Mouse (Mus musculus): ENCODE measurements around the gene Gm21972. TPM values are rescaled to one million over a fixed set of nuclear protein-coding genes. Genes with fewer than 3 reads are reported as not detected.

Gm21972 gene
- polyA plus RNA-seq, 1 experiment: 0.30 TPM

GRCm38 (mm10) chr1:86198276-86198675 is 64.8 kb downstream of the Gm21972 start:
- WGBS: 90% methylated on average over 6 of the region's 6 CpGs

GRCm38 (mm10) chr1:86199026-86199425 is 65.6 kb downstream of the Gm21972 start:
- 76% methylated on average over 5 of the region's 5 CpGs for WGBS

More at GRCm38 (mm10) chr1:86198276-86198675, 64.8 kb downstream of the Gm21972 start:
- TF ChIP-seq CTCF (IDR thresholded peaks at IDR 0.05; ENCODE audit: extremely low read depth, insufficient read length, insufficient replicate concordance, low read depth, low read length) (no peak), POLR2A (IDR thresholded peaks at IDR 0.05; ENCODE audit: low read depth, low read length) (no peak)
- Histone ChIP-seq H3K27me3 (ENCODE audit: control insufficient read depth, insufficient read depth, low read length) (no peaks in the 10 kb centered on the region), H3K4me1 (ENCODE audit: control insufficient read depth, insufficient read depth, insufficient read length, low read length) (no peaks in the 10 kb centered on the region), H3K27ac (ENCODE audit: insufficient read depth, low read depth, low read length) (no peak overlapping the region), H3K36me3 (ENCODE audit: control insufficient read depth, insufficient read depth, low read length) (peaks cover 2% of the 10 kb centered on the region), H3K4me3 (ENCODE audit: low read depth, low read length) (no peak overlapping the region)

GRCm38 (mm10) chr1:86201312-86201711 is 67.9 kb downstream of the Gm21972 start:
- Histone ChIP-seq H3K4me1 (ENCODE audit: control insufficient read depth, insufficient read depth, insufficient read length, low read length) (no peaks in the 10 kb centered on the region), H3K27me3 (ENCODE audit: control insufficient read depth, insufficient read depth, low read length) (no peaks in the 10 kb centered on the region), H3K27ac (ENCODE audit: insufficient read depth, low read depth, low read length) (no peak overlapping the region), H3K36me3 (ENCODE audit: control insufficient read depth, insufficient read depth, low read length) (peaks cover 2% of the 10 kb centered on the region; the same call in 1 of the 2 replicates), H3K4me3 (ENCODE audit: low read depth, low read length) (no peak overlapping the region)
- TF ChIP-seq CTCF (IDR thresholded peaks at IDR 0.05; ENCODE audit: extremely low read depth, insufficient read length, insufficient replicate concordance, low read depth, low read length) (no peak), POLR2A (IDR thresholded peaks at IDR 0.05; ENCODE audit: low read depth, low read length) (no peak)

More at GRCm38 (mm10) chr1:86199026-86199425, 65.6 kb downstream of the Gm21972 start:
- H3K4me3 ChIP-seq (ENCODE audit: low read depth, low read length): no peak overlapping the region
- TF ChIP-seq POLR2A (IDR thresholded peaks at IDR 0.05; ENCODE audit: low read depth, low read length) (no peak), CTCF (IDR thresholded peaks at IDR 0.05; ENCODE audit: extremely low read depth, insufficient read length, insufficient replicate concordance, low read depth, low read length) (no peak)
- H3K27ac ChIP-seq (ENCODE audit: insufficient read depth, low read depth, low read length): no peak overlapping the region
- no peaks in the 10 kb centered on the region for H3K27me3 ChIP-seq (ENCODE audit: control insufficient read depth, insufficient read depth, low read length)
- H3K36me3 ChIP-seq (ENCODE audit: control insufficient read depth, insufficient read depth, low read length): peaks cover 3% of the 10 kb centered on the region
- H3K4me1 ChIP-seq (ENCODE audit: control insufficient read depth, insufficient read depth, insufficient read length, low read length): no peaks in the 10 kb centered on the region

- no peaks in the 10 kb centered on the region for H3K27me3 ChIP-seq (ENCODE audit: control insufficient read depth, insufficient read depth, low read length)
- TF ChIP-seq POLR2A (IDR thresholded peaks at IDR 0.05; ENCODE audit: low read depth, low read length) (no peak), CTCF (IDR thresholded peaks at IDR 0.05; ENCODE audit: extremely low read depth, insufficient read length, insufficient replicate concordance, low read depth, low read length) (no peak)
- H3K27ac ChIP-seq (ENCODE audit: insufficient read depth, low read depth, low read length): no peak overlapping the region
- WGBS: 76% methylated on average over 9 of the region's 9 CpGs
- no peak overlapping the region for H3K4me3 ChIP-seq (ENCODE audit: low read depth, low read length)
- peaks cover 1% of the 10 kb centered on the region; the same call in 1 of the 2 replicates for H3K36me3 ChIP-seq (ENCODE audit: control insufficient read depth, insufficient read depth, low read length)
- no peaks in the 10 kb centered on the region for H3K4me1 ChIP-seq (ENCODE audit: control insufficient read depth, insufficient read depth, insufficient read length, low read length)
These were observed 69.3 kb downstream of the Gm21972 start for GRCm38 (mm10) chr1:86202617-86203219.

GRCm38 (mm10) chr1:86210676-86211075 is 77.2 kb downstream of the Gm21972 start:
- Histone ChIP-seq H3K4me3 (ENCODE audit: low read depth, low read length) (no peak overlapping the region), H3K4me1 (ENCODE audit: control insufficient read depth, insufficient read depth, insufficient read length, low read length) (peaks cover 2% of the 10 kb centered on the region; the same call in 1 of the 2 replicates), H3K27ac (ENCODE audit: insufficient read depth, low read depth, low read length) (no peak overlapping the region), H3K36me3 (ENCODE audit: control insufficient read depth, insufficient read depth, low read length) (no peaks in the 10 kb centered on the region), H3K27me3 (ENCODE audit: control insufficient read depth, insufficient read depth, low read length) (no peaks in the 10 kb centered on the region)
- 90% methylated on average over 7 of the region's 7 CpGs for WGBS
- TF ChIP-seq POLR2A (IDR thresholded peaks at IDR 0.05; ENCODE audit: low read depth, low read length) (no peak), CTCF (IDR thresholded peaks at IDR 0.05; ENCODE audit: extremely low read depth, insufficient read length, insufficient replicate concordance, low read depth, low read length) (no peak)

- WGBS: 100% methylated on average over 1 of the region's 1 CpGs
- Histone ChIP-seq H3K27me3 (ENCODE audit: control insufficient read depth, insufficient read depth, low read length) (no peaks in the 10 kb centered on the region), H3K4me3 (ENCODE audit: low read depth, low read length) (no peak overlapping the region), H3K27ac (ENCODE audit: insufficient read depth, low read depth, low read length) (no peak overlapping the region), H3K36me3 (ENCODE audit: control insufficient read depth, insufficient read depth, low read length) (no peaks in the 10 kb centered on the region), H3K4me1 (ENCODE audit: control insufficient read depth, insufficient read depth, insufficient read length, low read length) (peaks cover 5% of the 10 kb centered on the region; the same call in 1 of the 2 replicates)
- TF ChIP-seq POLR2A (IDR thresholded peaks at IDR 0.05; ENCODE audit: low read depth, low read length) (no peak), CTCF (IDR thresholded peaks at IDR 0.05; ENCODE audit: extremely low read depth, insufficient read length, insufficient replicate concordance, low read depth, low read length) (no peak)
These were observed 78.1 kb downstream of the Gm21972 start for GRCm38 (mm10) chr1:86211498-86211897.

Other genes starting within 250 kb of the Gm21972 start
- gene Itm2c, start 239.4 kb upstream of the Gm21972 start, polyA plus RNA-seq (2012; rRNA removed): 51.3 and 95.0 TPM in 2 replicates
- gene 4933407L21Rik, start 205.2 kb upstream of the Gm21972 start, polyA plus RNA-seq (2012; rRNA removed): 0.14 TPM in 1 of 2 replicates, not detected in the other
- gene Gpr55, start 172.6 kb upstream of the Gm21972 start, polyA plus RNA-seq (2012; rRNA removed): 2.7 and 4.2 TPM in 2 replicates
- gene Spata3, start 116.8 kb upstream of the Gm21972 start, polyA plus RNA-seq (2012; rRNA removed): not detected in 2 replicates
- gene 2810459M11Rik, start 87.8 kb upstream of the Gm21972 start, polyA plus RNA-seq (2012; rRNA removed): 9.4 and 13.8 TPM in 2 replicates
- gene Psmd1, start 69.2 kb upstream of the Gm21972 start, polyA plus RNA-seq (2012; rRNA removed): 18.7 and 33.6 TPM in 2 replicates
- gene Htr2b, start 21.7 kb upstream of the Gm21972 start, polyA plus RNA-seq (2012; rRNA removed): 0.53 and 0.99 TPM in 2 replicates
- gene Armc9, start 21.1 kb downstream of the Gm21972 start, polyA plus RNA-seq (2012; rRNA removed): 1.2 and 1.4 TPM in 2 replicates
- gene B3gnt7, start 169.2 kb downstream of the Gm21972 start, polyA plus RNA-seq (2012; rRNA removed): 17.9 and 43.6 TPM in 2 replicates
- gene Ncl, start 225.8 kb downstream of the Gm21972 start, polyA plus RNA-seq (2012; rRNA removed): 0.95 and 6.1 TPM in 2 replicates